Mouse (Mus musculus) embryonic facial prominence, embryonic 10.5 days (tissue): ENCODE results near the gene Map2k6. TPM values are rescaled to one million over a fixed set of nuclear protein-coding genes. Genes with fewer than 3 reads are reported as not detected.

Experiments used
- DNase-seq: peaks from one replicate; pipeline ENCODE4 v3.0.0-alpha.2; 2017; ENCODE audit warnings: low spot score
- H3K27ac ChIP-seq: fragments of 300-500 bp; sonication (generic); replicated peaks from 2 replicates; pipeline ENCODE4 v1.5.1; 2016; ENCODE audit warnings: mild to moderate bottlenecking
- H3K27me3 ChIP-seq: fragments of 300-500 bp; sonication (generic); replicated peaks from 2 replicates; pipeline ENCODE4 v1.6.1; 2016; ENCODE audit warnings: low read depth, mild to moderate bottlenecking; ENCODE audit not compliant: poor library complexity, severe bottlenecking
- H3K36me3 ChIP-seq: fragments of 300-500 bp; sonication (generic); replicated peaks from 2 replicates; pipeline ENCODE4 v1.6.1; 2016; ENCODE audit warnings: mild to moderate bottlenecking, moderate library complexity
- H3K4me1 ChIP-seq: fragments of 300-500 bp; sonication (generic); 2 replicates; pipeline ENCODE4 v1.6.1; 2016
- H3K4me3 ChIP-seq: fragments of 300-500 bp; sonication (generic); 2 replicates; pipeline ENCODE4 v1.5.1; 2016; ENCODE audit warnings: mild to moderate bottlenecking, moderate library complexity
- H3K9me3 ChIP-seq: fragments of 300-500 bp; sonication (generic); 2 replicates; pipeline ENCODE4 v1.6.1; 2016; ENCODE audit warnings: mild to moderate bottlenecking
- WGBS: fragments of 180-500 bp; shearing (Covaris S2); methylation state at CpG from one replicate; pipeline ENCODE4 v1.1.7; 2016; 5-methylcytosine and 5-hydroxymethylcytosine counted together
- polyA plus RNA-seq: library from polyadenylated mRNA; unstranded; fragments of >200 nt; fragmentation: Nextera tagmentation; extraction: Ambion mirVana; gene quantifications from 2 replicates; pipeline ENCODE4 v1.2.1, GENCODE M21; 2016

Map2k6 gene
- polyA plus RNA-seq, 1 experiment from 2014 or later, result 46.4 TPM

DNA sequence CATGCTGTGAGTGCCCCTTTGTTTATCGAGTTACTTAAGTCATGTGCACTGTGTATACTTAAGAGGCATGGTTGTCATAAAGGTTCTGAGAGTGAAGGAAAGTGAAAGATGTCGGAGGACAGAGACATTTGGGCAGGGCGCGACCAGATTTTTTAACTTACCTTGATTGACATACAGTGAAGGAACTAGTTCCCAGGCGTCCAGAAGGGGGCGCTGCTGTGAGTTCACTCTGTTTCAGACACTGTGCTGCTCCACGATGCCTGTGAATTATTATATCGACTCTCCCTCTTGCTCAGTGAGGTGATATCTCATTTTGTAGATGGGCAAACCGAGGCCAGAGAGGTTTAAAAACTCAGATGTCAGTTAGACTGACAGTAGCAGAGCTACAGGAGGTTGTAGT is 10.9 kb downstream of the Map2k6 start:
- Histone ChIP-seq H3K36me3 (peaks cover 39% of the 10 kb centered on the region; the same call in 1 of the 2 replicates), H3K9me3 (no peaks in the 10 kb centered on the region), H3K27me3 (no peaks in the 10 kb centered on the region), H3K27ac (no peak overlapping the region), H3K4me3 (no peak overlapping the region), H3K4me1 (no peaks in the 10 kb centered on the region)
- DNase-seq, result no peak
- whole genome bisulfite sequencing, result 75% methylated on average over 9 of the region's 9 CpGs

DNA sequence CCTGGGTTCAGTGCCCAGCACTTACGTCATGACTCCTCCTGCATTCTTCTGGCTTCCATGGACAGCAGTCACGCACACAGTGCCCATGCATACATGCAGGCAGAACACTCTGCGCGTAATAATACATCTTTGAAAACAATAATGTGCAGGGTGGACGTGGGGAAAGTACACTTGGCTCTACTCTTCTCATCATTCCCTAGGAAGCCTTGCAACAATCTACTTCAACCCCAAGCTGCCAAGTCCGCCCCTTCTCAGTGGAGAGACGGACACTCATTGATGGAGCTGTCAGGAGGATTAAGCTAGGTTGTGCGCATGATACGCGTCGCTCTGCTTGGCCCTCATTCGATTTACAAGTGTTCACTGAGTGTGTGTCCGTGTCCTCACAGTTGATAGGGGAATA is 12.7 kb downstream of the Map2k6 start:
- no peaks in the 10 kb centered on the region for H3K9me3 ChIP-seq
- H3K36me3 ChIP-seq, result peaks cover 41% of the 10 kb centered on the region; the same call in 1 of the 2 replicates
- H3K27ac ChIP-seq, result no peak overlapping the region
- H3K4me1 ChIP-seq, result no peaks in the 10 kb centered on the region
- H3K4me3 ChIP-seq, result no peak overlapping the region
- 94% methylated on average over 13 of the region's 13 CpGs for WGBS
- H3K27me3 ChIP-seq, result no peaks in the 10 kb centered on the region
- DNase-seq, result no peak

DNA sequence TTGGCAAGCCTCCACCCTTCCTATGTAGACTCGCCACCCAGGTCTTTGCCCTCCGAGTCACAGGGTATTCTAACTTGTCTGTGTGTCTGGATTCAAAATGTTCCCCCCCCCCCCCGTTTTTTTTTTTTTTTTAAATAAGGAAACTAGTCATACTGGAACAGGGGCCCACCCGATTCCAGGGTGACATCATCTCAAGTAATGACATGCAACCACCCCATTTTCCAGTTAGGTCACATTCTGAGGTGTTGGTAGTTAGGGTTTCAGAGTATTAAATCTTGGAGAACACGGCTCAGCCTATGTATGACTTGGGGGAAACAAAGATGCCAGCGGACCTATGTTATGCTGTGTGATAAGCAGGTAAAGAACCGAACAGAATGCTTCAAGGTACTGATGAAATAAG is 15.3 kb downstream of the Map2k6 start:
- no peak overlapping the region for H3K27ac ChIP-seq
- no peaks in the 10 kb centered on the region for H3K9me3 ChIP-seq
- no peaks in the 10 kb centered on the region for H3K27me3 ChIP-seq
- peaks cover 27% of the 10 kb centered on the region for H3K36me3 ChIP-seq
- DNase-seq, result no peak
- H3K4me1 ChIP-seq, result no peaks in the 10 kb centered on the region
- H3K4me3 ChIP-seq, result no peak overlapping the region
- WGBS, result 89% methylated on average over 7 of the region's 7 CpGs

DNA sequence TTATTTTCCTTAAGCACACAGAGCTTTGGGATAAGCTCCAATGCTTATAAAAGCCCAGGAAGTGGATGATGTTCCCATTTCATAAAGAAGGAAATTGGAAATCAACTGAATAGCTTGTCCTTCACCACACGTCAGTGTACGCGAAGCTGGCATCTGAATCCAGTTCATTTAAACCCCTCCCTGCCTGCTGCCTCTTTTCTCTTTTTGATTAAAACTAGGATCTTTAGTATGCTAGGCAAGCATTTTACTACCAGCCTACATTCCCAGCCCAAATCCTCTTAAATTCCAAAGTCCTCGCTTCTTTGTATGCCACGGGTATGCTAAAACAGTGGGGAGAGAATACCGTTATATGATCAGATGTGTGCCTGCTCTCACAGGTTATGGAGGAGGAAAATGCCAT is 17.8 kb downstream of the Map2k6 start:
- Histone ChIP-seq H3K27ac (no peak overlapping the region), H3K27me3 (no peaks in the 10 kb centered on the region), H3K36me3 (peaks cover 19% of the 10 kb centered on the region), H3K9me3 (no peaks in the 10 kb centered on the region), H3K4me3 (no peak overlapping the region), H3K4me1 (no peaks in the 10 kb centered on the region)
- no peak for DNase-seq
- WGBS, result 90% methylated on average over 6 of the region's 6 CpGs

DNA sequence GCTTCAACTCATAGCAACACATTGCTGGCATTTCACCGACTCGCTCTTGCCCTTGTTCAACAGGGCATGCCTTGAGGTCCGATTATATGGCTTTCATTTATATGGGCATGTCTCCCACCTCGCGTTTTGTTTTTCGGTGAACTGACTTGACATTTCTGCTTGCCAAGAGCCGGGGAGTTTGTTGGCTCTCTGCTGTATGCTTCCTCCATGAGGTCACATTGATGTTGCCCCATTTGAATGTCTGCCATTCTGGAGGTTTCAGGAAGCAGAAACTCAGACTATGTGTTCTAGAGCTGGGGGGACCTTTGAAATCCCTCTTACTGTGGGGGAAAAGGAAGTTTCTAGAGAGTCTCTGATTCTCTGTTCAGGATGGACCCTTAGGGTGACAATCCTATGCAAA is 21.5 kb downstream of the Map2k6 start:
- Histone ChIP-seq H3K27me3 (no peaks in the 10 kb centered on the region), H3K9me3 (no peaks in the 10 kb centered on the region), H3K36me3 (peaks cover 18% of the 10 kb centered on the region), H3K4me3 (no peak overlapping the region), H3K4me1 (no peaks in the 10 kb centered on the region), H3K27ac (no peak overlapping the region)
- DNase-seq, result no peak
- WGBS, result 93% methylated on average over 7 of the region's 7 CpGs

DNA sequence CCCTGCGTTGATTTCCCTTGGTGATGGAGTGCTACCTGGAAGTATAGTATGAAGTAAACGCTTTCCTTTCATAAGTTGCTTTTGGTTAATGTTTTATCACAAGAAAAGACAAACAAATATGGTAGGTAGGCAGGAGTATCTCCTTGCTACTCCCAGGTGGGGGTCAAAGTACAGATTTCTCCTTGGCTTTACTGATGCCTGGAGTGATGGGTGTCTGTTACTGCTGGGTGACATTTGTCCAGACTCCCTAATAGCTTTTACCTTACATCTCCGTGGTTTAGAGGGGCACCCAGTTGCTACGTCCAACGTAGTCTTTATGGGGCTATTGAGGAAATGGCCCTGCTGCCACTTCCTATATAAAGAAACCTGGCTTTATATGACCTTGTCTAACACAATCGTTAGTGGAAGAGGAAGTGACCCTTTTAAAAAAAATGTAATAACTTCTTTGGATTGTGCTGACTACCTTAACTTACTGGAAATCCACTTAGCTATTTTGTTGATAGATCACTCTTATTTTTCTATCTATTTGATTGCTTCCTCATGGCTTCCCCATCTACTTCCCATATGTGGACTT is 27.7 kb downstream of the Map2k6 start:
- DNase-seq, result no peak
- WGBS, result 84% methylated on average over 6 of the region's 6 CpGs
- Histone ChIP-seq H3K4me1 (peaks cover 31% of the 10 kb centered on the region), H3K36me3 (peaks cover 3% of the 10 kb centered on the region; the same call in 1 of the 2 replicates), H3K27ac (no peak overlapping the region), H3K4me3 (no peak overlapping the region), H3K9me3 (no peaks in the 10 kb centered on the region), H3K27me3 (no peaks in the 10 kb centered on the region)

DNA sequence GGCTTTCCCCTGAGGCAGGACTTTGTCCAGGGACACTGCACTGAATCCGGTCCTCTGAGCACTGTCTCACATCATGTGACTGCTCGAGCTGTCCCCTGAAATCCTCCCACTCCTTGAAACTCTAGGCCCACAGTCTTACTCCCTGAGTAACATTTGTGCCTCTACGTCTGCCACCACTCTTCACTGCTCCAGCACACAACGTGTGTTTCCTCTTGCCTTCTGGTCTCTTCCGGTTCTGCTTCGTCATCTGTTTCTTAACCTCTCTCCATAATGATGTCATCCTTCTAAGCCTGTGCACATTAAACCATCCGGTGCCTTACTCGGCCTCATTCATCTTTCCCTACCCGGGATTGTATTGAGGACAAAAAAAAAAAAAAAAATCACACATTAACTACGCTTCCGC is 28.2 kb downstream of the Map2k6 start:
- Histone ChIP-seq H3K9me3 (no peaks in the 10 kb centered on the region), H3K4me1 (peaks cover 31% of the 10 kb centered on the region), H3K27me3 (no peaks in the 10 kb centered on the region), H3K4me3 (no peak overlapping the region), H3K27ac (no peak overlapping the region), H3K36me3 (no peaks in the 10 kb centered on the region)
- DNase-seq, result no peak
- WGBS, result 75% methylated on average over 11 of the region's 11 CpGs

DNA sequence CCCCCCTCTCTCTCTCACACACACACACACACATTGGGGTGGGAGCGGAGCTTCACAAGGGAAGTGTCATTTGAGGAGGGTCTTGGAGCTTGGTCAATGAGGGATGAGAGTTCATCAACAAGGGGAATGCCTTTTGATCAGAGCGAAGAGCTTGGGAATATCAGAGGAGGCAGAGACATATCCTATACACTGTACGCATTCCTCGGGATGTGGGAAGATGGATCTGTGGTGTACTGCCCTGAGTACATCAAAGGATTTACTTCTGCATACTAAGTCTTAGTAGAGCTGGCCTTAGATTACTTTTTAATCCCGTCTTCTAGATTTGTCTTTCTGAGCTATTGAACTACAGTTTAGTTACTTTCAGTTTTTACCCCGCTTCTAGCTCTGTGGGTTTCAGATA is 30.1 kb downstream of the Map2k6 start:
- H3K4me1 ChIP-seq, result peaks cover 31% of the 10 kb centered on the region
- WGBS, result 92% methylated on average over 6 of the region's 6 CpGs
- peaks cover 5% of the 10 kb centered on the region; the same call in 1 of the 2 replicates for H3K36me3 ChIP-seq
- H3K9me3 ChIP-seq, result no peaks in the 10 kb centered on the region
- H3K27me3 ChIP-seq, result no peaks in the 10 kb centered on the region
- no peak overlapping the region for H3K4me3 ChIP-seq
- DNase-seq, result no peak
- H3K27ac ChIP-seq, result no peak overlapping the region

DNA sequence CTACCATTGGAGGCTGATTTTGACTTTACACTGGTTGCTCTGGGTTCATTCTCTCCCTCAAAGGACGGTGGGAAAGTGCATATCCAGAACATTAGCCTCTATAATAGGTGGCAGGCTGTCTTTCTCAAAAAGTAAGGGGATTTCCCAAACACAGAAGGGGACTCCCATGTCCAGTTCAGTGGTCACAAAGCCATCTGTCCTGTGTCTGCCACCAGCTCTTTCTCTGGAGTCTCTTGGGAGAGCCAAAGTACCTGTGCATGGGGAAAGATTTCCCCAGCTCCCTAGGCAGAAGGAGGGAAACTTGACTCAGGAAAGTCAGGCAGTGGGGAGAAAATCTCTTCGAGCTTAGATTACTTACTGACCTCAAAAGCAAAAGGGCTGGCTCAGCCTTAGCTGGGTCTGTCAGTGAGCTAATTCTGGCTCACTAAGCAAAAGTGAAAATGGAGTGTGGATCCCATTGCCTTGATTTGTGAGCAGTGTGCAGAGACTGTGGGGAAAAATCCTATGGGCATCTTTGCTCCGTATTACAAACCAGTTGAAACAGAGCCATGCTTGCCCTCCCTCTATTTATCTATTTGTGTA is 31.0 kb downstream of the Map2k6 start:
- H3K36me3 ChIP-seq, result peaks cover 12% of the 10 kb centered on the region
- no peaks in the 10 kb centered on the region for H3K9me3 ChIP-seq
- 80% methylated on average over 3 of the region's 3 CpGs for WGBS
- DNase-seq, result no peak
- H3K27ac ChIP-seq, result no peak overlapping the region
- H3K4me3 ChIP-seq, result no peak overlapping the region
- H3K27me3 ChIP-seq, result no peaks in the 10 kb centered on the region
- H3K4me1 ChIP-seq, result peaks cover 31% of the 10 kb centered on the region

DNA sequence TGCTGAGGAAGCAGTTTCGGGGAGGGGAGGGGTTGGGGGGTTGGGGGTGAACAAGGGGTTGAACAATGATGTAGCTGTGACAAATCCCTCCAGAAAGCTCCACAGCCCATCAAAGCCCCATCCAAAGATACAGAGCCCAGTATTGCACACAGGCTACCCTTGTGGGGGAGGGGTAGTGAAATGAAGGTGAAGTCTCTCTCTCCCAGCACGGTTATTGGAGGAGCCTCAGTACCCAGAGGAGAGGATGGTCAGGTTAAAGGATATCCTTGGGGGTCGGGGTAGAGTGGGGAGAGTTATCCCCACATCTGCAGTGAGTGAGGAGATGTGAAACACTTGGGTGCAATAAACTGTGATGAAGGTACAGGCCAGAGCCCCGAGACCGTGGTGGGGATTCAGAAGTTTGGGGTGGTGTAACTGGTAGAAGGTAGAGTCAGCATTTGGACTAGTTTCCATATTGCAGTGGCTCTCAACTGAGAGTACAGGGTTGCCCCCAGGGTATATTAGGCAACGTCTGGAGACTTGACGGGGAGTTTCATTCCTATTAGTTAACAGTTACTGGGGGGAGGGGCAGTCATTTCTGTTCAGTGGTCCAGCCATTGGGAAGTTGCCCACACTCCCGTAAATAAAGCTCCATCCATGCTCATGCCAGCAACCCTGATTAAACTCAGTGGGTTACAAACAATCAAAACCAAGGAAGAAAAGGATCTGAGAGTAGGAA is 37.1 kb downstream of the Map2k6 start:
- H3K27me3 ChIP-seq, result no peaks in the 10 kb centered on the region
- WGBS, result 69% methylated on average over 8 of the region's 8 CpGs

DNA sequence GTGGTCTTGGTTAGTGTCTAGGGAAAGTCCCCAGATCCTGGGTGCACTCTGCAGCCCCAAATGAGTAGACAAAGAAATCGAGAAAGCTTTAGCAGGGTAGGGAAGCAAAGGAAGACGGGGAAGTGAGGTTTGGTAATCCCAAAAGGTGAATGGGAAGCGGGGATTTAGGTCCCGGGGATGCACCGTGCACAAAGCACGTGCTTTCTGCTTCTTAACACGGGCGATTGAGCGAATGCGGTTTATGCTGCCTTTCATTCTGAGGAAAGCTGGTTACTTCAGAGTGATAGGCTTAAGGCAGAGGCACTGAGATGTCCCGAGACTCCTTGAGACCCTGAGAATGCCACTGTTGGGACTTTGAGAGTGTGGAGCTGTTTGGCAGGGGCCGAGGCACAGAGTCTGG is 38.1 kb downstream of the Map2k6 start:
- DNase-seq, result no peak
- H3K36me3 ChIP-seq, result peaks cover 45% of the 10 kb centered on the region
- H3K4me1 ChIP-seq, result peaks cover 14% of the 10 kb centered on the region
- WGBS, result 71% methylated on average over 12 of the region's 12 CpGs
- no peak overlapping the region for H3K27ac ChIP-seq
- H3K9me3 ChIP-seq, result peaks cover 8% of the 10 kb centered on the region; the same call in 1 of the 2 replicates
- H3K4me3 ChIP-seq, result no peak overlapping the region
- H3K27me3 ChIP-seq, result no peaks in the 10 kb centered on the region

More for the DNA sequence above, 37.1 kb downstream of the Map2k6 start:
- DNase-seq, result no peak
- peaks cover 14% of the 10 kb centered on the region for H3K4me1 ChIP-seq
- H3K36me3 ChIP-seq, result peaks cover 42% of the 10 kb centered on the region
- H3K27ac ChIP-seq, result no peak overlapping the region
- peaks cover 8% of the 10 kb centered on the region; the same call in 1 of the 2 replicates for H3K9me3 ChIP-seq
- H3K4me3 ChIP-seq, result no peak overlapping the region

DNA sequence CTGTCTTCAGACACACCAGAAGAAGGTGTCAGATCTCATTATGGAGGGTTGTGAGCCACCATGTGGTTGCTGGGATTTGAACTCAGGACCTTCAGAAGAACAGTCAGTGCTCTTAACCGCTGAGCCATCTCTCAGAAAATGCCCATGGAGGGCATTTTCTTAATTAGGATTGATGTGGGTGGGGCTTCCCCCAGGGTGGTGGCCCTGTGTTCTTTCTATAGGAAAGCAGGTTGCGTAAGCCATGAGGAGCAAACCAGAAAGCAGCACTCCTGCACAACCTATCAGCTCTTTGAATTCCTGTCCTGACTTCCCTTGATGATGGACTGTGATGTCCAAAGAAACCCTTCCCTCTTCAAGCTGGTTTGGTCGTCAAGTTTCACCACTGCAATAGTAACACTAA is 39.2 kb downstream of the Map2k6 start:
- WGBS, result 91% methylated on average over 3 of the region's 3 CpGs

More for the DNA sequence above, 39.2 kb downstream of the Map2k6 start:
- peaks cover 49% of the 10 kb centered on the region for H3K36me3 ChIP-seq
- H3K4me1 ChIP-seq, result peaks cover 14% of the 10 kb centered on the region
- no peak overlapping the region for H3K27ac ChIP-seq
- H3K4me3 ChIP-seq, result no peak overlapping the region
- H3K27me3 ChIP-seq, result no peaks in the 10 kb centered on the region
- DNase-seq, result no peak
- peaks cover 8% of the 10 kb centered on the region; the same call in 1 of the 2 replicates for H3K9me3 ChIP-seq
